Mouse (Mus musculus) lung, adult 10 weeks (tissue): Measurements from ENCODE around the gene A730015C16Rik. TPM values are rescaled to one million over a fixed set of nuclear protein-coding genes. Genes with fewer than 3 reads are reported as not detected.

Experiments
- polyA plus RNA-seq: library from polyadenylated mRNA; stranded (reverse); fragments of 350-450 nt; fragmentation: Illumina TruSeq; extraction: RNeasy Lipid Tissue Mini Kit (QIAGEN cat#74804); gene quantifications from one replicate; pipeline ENCODE4 v1.2.3, GENCODE M21; 2014; ENCODE audit warnings: low read depth, low replicate concordance; ENCODE audit not compliant: insufficient read depth

The A730015C16Rik gene
- not detected for polyA plus RNA-seq

DNA sequence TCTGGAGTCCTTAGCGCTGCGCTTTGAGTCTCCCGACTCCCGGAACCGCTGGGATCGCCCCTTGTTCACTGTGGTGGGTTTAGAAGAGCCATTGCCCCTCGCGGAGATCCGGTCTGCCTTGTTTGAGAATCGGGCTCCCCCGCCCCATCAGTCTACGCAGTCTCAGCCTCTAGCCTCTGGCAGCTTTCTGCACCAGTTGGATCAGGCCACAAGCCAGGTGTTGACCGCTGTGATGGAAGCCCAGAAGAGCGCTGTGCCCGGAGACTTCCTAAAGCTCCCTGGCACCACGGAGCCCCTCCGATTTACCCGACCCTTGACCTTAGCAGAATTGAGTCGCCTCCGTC, at the start of gene A730015C16Rik:
Gene A730015C16Rik (minus strand): TSS at position 115 of the 344 bp plus-strand sequence.

GRCm38 (mm10) chr4:108878963-108879822, 30.8 kb upstream of the A730015C16Rik start, which contains the start of gene Rab3b:
Gene Rab3b, plus strand, starts transcription at chr4:108879063.

GRCm38 (mm10) chr4:108847715-108848504, 509 bp downstream of the A730015C16Rik start, which contains the start of gene Kti12:
Gene Kti12, plus strand, starts transcription at chr4:108847785.

GRCm38 (mm10) chr4:108834115-108834970, 14.1 kb downstream of the A730015C16Rik start, which contains the start of gene Txndc12:
Gene Txndc12, plus strand, starts transcription at chr4:108834601.

GRCm38 (mm10) chr4:108832916-108833827, 15.2 kb downstream of the A730015C16Rik start, which contains the start of gene Btf3l4:
Gene Btf3l4, minus strand, starts transcription at chr4:108833614.

Other genes starting within 250 kb of the A730015C16Rik start
- gene Cc2d1b, start 228.7 kb downstream of the A730015C16Rik start, polyA plus RNA-seq, result 16.9 TPM
- not detected for gene 3110021N24Rik, start 129.0 kb downstream of the A730015C16Rik start, polyA plus RNA-seq
- gene Zfyve9, start 67.8 kb downstream of the A730015C16Rik start, polyA plus RNA-seq, result 7.8 TPM
- gene Btf3l4, start 15.0 kb downstream of the A730015C16Rik start, polyA plus RNA-seq, result 72.7 TPM
- 45.3 TPM for gene Txndc12, start 14.0 kb downstream of the A730015C16Rik start, polyA plus RNA-seq
- gene Kti12, start 834 bp downstream of the A730015C16Rik start, polyA plus RNA-seq, result 18.8 TPM
- 0.72 TPM for gene Rab3b, start 30.4 kb upstream of the A730015C16Rik start, polyA plus RNA-seq
- gene Nrd1, start 152.0 kb upstream of the A730015C16Rik start, polyA plus RNA-seq, result 51.8 TPM